Mouse (Mus musculus): ENCODE results near the gene Naa40. TPM values are rescaled to one million over a fixed set of nuclear protein-coding genes. Genes with fewer than 3 reads are reported as not detected.

Gene Naa40
- polyA plus RNA-seq, 1 experiment from 2014 or later: 59.6 TPM

Other genes starting within 250 kb of the Naa40 start
- 24.8 and 28.1 TPM in 2 replicates for gene Dnajc4, start 248.6 kb downstream of the Naa40 start, polyA plus RNA-seq (2015; fragmentation: Nextera tagmentation; extraction: Ambion mirVana)
- gene Nudt22, start 245.1 kb downstream of the Naa40 start, polyA plus RNA-seq (2015; fragmentation: Nextera tagmentation; extraction: Ambion mirVana): 24.8 and 25.9 TPM in 2 replicates
- 16.5 and 22.1 TPM in 2 replicates for gene Trpt1, start 245.1 kb downstream of the Naa40 start, polyA plus RNA-seq (2015; fragmentation: Nextera tagmentation; extraction: Ambion mirVana)
- gene Fermt3, start 221.7 kb downstream of the Naa40 start, polyA plus RNA-seq (2015; fragmentation: Nextera tagmentation; extraction: Ambion mirVana): 4.6 and 19.6 TPM in 2 replicates
- 210 and 232 TPM in 2 replicates for gene Stip1, start 201.2 kb downstream of the Naa40 start, polyA plus RNA-seq (2015; fragmentation: Nextera tagmentation; extraction: Ambion mirVana)
- 7.2 and 7.7 TPM in 2 replicates for gene Macrod1, start 184.4 kb downstream of the Naa40 start, polyA plus RNA-seq (2015; fragmentation: Nextera tagmentation; extraction: Ambion mirVana)
- 10.5 and 10.9 TPM in 2 replicates for gene Flrt1, start 135.5 kb downstream of the Naa40 start, polyA plus RNA-seq (2015; fragmentation: Nextera tagmentation; extraction: Ambion mirVana)
- gene Otub1, start 34.9 kb downstream of the Naa40 start, polyA plus RNA-seq (2015; fragmentation: Nextera tagmentation; extraction: Ambion mirVana): 226 and 235 TPM in 2 replicates
- 1,209 and 1,254 TPM in 2 replicates for gene Cox8a, start 23.6 kb downstream of the Naa40 start, polyA plus RNA-seq (2015; fragmentation: Nextera tagmentation; extraction: Ambion mirVana)
- 14.8 and 15.3 TPM in 2 replicates for gene Rcor2, start 26.1 kb upstream of the Naa40 start, polyA plus RNA-seq (2015; fragmentation: Nextera tagmentation; extraction: Ambion mirVana)
- 47.4 and 51.9 TPM in 2 replicates for gene Mark2, start 100.7 kb upstream of the Naa40 start, polyA plus RNA-seq (2015; fragmentation: Nextera tagmentation; extraction: Ambion mirVana)
- 25.3 and 30.9 TPM in 2 replicates for gene Spindoc, start 141.8 kb upstream of the Naa40 start, polyA plus RNA-seq (2015; fragmentation: Nextera tagmentation; extraction: Ambion mirVana)
- 12.8 and 16.0 TPM in 2 replicates for gene 2700081O15Rik, start 176.4 kb upstream of the Naa40 start, polyA plus RNA-seq (2015; fragmentation: Nextera tagmentation; extraction: Ambion mirVana)
- 588 and 670 TPM in 2 replicates for gene Rtn3, start 242.1 kb upstream of the Naa40 start, polyA plus RNA-seq (2015; fragmentation: Nextera tagmentation; extraction: Ambion mirVana)